Mouse (Mus musculus): ENCODE data around the gene Tdo2.

Gene Tdo2

DNA sequence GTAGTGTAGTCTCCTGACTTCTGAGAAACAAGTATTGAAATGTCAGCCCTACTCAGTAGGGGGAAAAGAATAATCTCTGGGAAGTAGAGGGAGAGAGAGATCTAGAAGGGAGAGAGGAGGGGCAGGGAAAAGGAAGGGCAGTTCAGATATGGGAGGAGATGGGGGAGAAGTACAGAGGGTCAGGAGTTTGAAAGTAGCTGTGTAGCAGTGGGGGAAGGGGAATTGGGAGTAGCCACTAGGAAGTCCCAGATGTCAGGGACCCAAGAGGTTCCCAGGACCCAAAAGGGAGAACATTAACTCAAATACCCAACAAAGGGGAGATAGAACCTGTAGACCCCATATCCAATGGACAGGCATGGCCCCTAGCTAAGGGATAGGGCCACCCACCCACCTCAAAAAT is at the start of gene Tdo2:
TSS of gene Tdo2 (minus strand) at position 101 of the 400 bp plus-strand sequence.
- no peak for DNase-seq (ENCODE audit: extremely low spot score)

DNA sequence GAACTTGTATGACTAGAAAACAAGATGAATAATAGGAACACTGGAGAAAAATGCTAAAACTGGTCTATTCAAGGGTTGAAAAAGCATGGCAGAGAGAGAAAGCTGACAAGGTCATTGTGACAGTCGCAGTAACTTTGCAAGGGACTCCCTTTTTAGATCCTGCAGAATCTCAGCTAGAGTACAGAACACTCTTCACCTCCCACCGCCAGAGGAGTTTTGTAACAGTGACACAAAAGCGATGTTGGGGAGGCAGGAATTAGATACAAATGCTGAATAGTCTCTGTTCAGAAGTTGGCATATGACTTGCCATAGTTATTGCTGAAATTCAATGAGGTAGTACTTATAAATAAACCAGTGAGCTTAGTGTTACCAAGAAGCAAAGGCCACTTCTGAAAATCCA is 47.1 kb upstream of the Tdo2 start:
- no peak for DNase-seq (ENCODE audit: extremely low spot score)

DNA sequence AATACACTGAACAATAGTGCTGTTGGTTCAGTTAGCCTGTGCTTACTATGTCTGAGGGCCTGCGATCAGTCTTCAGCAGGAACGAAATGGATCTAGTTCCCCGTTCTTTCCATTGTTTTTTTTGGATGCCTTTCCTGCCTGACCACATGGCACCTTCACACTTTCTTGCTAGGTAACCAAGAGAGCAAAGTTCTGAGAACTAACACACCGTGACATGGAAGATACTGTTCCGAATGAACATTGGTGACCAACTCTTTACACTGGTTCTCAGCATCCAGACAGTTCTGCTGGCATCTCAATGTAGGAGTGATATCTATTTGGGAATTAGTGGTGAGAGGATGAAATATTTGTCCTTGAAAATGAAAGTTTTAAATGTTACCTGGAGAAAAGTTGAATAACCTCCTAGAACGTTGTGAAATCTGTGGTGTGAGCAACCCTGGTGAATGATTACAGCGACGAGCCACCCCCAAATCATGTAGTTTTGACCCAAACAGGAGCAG is 46.5 kb upstream of the Tdo2 start:
- no peak for DNase-seq (ENCODE audit: extremely low spot score)

DNA sequence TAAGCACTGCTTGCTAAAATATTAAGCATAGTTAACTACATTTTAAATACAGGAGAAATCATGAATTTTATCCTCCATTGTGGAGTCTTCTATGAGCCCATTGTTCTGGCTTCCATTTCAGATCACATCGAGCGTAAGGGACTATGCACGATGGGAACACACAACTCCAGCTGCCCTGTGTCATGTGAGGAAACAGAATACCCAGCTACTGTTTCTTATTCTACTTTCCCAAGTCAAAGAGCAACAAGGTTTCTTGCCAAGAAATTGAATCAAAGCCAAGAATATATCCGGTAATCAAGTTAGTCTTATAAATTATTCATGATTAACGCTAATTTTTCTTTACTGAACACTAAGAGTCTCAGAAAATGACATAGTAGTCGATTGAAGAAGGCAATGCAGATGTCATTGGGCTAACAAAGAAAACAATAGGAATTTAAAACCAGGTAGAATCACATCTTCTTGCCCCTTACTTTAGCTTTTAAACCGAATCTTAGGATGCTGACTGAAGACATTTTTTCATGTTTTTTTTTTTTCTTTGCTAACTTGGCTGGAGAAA is 38.2 kb upstream of the Tdo2 start:
- no peak for DNase-seq (ENCODE audit: extremely low spot score)

DNA sequence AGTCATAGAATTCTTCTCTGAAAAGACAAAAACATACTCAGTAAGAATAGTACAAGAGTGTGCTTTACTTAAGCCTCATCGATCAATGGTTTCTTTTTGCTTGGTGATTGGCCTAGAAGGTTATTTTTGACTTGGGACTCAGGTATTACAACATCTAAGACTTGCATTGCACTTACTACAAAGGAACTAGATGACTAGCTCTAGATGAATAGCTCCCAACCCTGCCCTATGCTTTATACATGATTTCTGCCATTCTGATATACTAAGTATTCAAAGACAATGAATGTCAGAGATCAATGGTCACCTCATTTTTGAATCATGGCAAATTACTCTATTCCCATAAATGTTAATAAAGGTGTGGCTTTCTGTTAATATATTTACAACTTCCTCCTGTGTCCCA is 31.0 kb upstream of the Tdo2 start:
- DNase-seq (ENCODE audit: extremely low spot score), result no peak

DNA sequence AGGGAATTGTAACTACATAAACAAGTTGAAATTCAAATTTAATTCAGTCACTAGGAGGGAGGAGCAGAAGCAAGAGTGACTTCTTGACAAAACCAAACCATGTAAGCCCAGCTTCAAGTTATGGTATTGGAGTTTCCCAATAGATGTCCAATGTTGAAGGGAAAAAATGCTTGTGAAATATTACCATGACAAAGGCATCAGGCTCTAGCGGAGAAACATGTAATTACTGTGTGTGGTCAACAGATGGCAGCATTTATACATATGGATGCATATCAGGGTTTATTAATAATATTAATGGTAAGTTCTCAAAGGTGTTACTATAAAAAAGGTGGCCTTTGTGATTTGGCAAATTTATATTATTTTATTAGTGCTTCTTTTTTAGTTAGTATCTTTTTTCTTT is 20.0 kb upstream of the Tdo2 start:
- peak; percentile 34 for DNase-seq (ENCODE audit: extremely low spot score)

DNA sequence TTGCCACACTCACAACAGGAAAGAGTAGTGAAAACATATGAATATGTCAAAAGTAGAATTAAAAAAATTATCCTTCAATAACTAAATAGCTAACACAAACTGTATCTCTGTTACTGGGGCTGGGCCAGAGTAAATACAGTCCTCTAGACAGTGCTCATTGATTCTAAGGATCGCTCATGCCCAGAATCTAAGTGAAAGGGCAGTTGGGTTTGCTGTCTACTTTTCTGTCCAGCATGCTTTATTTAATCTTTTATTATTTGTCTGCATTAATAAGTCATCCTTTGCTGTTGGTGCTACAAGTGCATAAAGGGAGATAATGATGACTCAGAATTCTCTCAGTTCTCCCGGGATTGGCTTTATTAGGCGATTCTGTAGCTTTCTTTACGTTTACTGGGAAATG is 19.4 kb upstream of the Tdo2 start:
- no peak for DNase-seq (ENCODE audit: extremely low spot score)

DNA sequence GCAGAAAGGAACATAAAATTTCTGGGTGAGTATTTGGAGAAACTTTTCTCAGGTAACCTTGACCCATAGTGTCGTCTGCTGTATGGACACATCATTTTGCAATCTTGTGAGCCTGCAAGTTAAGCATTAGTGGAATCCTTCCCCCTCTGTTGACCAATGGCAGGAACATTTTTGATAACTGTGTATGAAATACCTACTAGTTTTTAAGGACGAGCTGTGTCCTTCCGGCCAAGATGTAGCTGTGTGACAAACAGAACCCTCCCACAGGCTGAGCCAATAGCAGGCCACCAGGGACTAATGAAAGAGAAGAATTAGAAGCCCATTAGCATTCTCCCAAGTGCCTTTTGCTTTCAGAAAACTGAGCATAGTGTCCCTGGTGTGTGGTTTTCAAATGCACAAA is 14.5 kb upstream of the Tdo2 start:
- no peak for DNase-seq (ENCODE audit: extremely low spot score)

DNA sequence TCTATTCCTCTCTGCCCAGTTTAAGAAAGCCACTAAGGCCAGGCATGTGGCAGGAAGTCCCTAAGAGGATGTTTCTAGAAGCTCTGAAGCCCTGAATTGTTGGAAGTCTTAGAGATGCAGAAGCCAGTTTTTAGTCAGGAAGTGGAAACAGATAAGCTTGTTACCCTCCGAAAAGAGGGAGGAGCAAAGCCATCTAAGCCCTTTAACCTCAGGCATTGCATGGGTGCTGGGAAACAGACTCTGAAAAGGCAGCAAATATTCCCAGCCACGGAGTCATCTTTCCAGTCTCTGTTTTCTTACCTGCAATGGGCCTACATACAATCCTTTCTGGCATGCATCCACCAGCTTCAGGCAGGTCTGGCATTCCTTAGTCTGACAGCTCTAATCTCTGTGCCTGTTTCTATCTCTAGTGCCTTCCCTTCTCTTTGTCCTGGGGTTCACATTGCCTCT is 13.7 kb upstream of the Tdo2 start:
- no peak for DNase-seq (ENCODE audit: extremely low spot score)

DNA sequence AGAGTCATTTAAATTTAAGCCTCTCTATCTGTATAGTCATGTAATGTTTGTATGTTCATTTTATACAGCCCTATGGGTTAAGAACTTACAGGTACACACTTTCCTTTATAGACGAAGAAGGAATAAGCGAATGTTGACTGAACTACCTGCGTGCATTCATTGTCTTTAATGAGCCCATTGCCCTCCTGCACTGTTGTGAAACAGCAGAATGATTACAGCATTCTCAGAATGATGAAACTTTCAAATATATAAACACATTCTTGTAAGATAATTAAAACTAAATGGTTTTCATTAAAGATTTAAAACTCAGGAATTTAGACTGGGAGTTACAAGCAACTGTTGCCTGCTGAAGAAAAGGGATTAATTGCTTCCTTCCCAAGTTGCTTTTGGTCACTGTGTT is 11.6 kb upstream of the Tdo2 start:
- no peak for DNase-seq (ENCODE audit: extremely low spot score)

DNA sequence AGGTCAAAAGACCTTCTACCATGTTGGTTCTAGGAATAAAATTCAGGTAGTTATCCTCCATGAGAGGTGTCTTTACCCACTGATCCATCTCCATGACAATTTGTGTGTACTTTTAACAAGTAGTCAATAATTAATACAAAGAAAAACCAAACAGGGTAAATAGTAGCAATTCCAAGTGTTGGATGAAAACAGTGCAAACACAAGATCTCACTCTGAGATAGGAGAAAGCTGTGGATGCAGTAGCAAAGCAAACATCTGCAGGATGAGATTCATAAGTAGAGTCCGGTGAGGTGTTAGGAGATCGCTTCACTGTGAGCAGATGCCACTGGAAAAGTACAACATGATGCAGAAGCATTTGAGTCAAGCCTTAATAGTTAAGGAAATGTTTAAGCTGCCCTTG is 10.1 kb upstream of the Tdo2 start:
- no peak for DNase-seq (ENCODE audit: extremely low spot score)

DNA sequence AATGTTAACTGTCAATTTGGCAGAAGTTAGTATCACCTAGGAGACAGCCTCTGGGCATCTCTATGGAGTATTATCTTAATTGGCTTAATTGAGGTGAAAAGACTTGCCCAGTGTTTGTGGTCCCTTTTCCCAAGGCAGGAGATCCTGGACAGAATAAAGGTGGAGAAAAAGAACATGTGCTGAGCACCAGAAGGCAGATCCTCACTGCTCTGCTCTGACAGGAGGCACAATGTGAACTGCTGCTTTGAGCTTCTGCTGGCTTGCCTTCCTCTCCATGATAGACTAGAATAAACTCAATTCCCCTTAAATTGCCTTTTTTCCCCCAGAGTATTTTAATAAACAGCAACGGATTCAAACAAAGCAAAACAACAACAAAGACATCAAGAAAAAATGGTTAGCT is 9.1 kb upstream of the Tdo2 start:
- DNase-seq (ENCODE audit: extremely low spot score), result no peak

DNA sequence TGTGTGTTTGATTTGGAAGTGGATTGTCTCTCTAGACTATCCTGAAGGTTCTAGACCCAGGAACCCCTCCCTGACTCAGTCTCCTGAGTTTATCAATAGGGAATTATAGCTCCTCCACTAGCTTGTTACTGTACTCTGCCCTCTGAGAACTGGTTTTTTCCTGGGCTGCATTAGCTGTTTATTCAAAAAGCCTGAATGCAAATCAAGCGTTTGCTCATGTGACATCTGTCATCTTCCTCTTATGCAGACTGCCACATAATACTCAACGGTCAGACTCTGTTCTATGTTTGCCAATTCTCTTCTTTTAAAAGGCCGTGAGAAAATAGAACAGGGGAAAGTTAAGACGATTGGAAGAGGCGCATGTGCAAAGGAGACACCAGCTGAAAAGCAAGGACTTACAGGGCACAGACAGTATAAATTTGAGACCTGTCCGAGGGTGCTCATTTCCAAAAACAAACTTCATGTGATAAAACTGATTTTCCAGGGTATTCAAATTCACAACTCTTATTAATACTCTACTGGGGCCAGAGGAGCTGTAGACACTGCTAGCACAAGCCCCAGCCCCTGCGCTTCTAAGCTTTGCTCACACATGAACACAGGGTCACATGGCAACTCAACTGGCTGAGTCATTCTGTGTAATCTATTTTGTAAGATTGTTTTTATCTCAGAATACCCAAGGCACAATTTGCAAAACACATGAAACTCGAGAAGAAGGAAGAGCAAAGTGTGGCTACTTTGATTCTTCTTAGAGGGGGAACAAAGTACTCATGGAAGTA is 7.3 kb upstream of the Tdo2 start:
- DNase-seq (ENCODE audit: extremely low spot score), result no peak

DNA sequence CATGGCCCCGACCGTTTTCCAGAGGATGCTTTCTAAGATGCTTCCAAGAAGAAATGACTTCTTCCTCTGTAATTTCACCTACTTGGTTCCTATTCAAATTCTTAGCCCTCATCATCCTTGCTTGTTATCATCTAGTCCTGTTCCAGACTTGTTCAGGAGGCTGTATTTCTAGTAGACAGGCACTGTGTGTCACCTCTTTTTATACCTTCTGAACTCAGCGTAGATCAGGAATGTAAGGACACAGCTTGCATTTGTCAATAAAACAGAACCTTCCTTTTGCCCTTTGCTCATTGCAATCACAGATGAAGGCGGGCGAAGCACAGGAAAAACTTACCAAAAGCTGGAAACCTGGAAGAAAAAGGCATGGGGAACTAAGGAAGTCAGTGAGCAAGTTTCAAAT is 6.0 kb upstream of the Tdo2 start, which contains the start of gene Asic5:
TSS of gene Asic5 (plus strand) at position 301 of the 400 bp plus-strand sequence.
- DNase-seq (ENCODE audit: extremely low spot score), result no peak

DNA sequence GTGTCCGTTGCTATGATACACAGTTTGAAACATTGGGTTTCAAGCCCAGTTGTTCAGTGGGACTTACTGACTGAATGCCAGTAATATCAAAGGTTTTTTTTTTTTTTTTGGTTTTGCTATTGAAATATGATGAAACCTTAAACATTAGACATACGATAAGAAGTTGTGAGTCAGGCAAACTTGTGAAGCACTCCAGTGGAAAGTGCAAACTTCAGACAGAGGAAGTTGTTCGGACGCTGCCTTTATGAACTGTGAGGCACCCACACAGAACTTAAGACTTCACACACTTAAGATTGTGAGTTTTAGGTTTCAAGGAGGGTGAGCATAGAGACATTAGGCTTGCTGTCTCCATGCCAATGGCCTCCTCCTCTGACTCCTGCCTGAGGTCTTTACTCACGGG is 5.6 kb upstream of the Tdo2 start:
- DNase-seq (ENCODE audit: extremely low spot score), result no peak

DNA sequence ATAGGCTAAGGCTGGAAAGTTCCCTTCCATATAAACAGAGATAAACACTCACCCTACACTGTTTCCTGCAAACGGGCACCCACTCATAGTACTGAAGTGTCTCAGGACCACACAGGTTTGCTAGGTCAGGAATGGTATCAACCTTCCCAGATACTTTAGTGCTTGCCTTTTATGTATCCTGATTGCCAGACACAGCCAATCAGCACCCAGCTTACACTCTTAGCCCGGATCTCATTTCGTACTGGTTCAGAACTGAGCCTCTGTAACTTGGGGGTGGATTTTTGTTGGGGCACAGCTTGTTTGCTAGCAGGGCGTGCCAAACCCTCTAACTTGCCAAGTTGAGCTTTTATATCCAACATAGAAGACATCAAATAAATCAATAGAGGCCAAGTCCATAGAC is 395 bp downstream of the Tdo2 start:
- no peak for DNase-seq (ENCODE audit: extremely low spot score)

DNA sequence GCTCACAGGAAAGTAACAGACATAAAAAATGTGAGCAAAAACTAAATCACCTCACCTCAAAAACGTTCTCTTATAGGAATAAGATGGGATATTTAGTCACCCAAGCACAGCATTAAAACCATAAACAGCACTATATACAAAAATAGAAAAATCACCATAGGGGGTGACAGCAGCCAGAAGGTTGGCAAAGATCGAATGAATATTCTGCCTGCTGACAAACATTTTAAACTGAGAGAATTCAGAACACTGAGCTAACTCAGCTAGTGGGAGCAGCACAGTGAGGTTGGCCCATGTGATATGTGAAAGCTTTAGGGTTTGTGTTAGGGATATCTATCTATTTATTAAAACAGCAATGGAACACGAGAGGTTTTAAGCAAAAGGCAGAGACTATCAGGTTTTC is 11.4 kb downstream of the Tdo2 start:
- no peak for DNase-seq (ENCODE audit: extremely low spot score)

DNA sequence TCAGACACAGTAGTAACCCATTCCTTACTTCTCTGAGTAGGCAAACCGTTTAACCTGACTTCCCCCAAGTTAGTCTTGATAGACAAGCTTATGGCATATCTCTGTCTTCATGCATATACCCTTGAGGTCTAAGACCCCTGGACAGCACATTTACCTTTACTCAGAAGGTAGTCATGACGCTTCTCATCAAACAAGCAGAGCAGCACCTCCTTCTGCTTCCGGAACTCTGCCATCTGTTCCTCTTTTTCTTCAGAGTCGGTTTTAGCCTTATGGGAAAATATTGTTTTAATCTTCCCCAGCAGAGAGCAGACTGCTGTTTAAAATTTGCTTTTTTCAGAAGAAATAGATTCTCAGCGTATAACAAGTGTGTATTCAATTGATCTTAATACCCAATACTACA is 12.2 kb downstream of the Tdo2 start:
- DNase-seq (ENCODE audit: extremely low spot score), result no peak

DNA sequence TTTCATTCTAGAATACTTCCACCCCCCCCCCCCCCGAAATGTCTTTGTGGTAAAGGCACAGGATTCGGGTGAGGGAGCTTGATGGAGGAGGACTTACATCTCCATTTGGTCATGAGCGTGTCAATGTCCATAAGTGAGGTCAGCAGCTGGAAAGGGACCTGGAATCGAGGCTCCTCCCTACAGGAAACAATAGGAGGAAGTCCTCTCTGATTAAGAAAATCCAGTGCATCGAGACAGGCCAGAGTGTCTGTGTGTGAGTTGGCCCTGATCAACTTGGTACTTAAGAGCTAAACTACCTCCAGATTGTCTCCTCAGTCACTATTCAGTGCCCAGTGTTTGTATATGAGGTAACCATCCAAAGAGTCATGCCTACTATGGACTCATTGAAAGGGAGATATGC is 14.7 kb downstream of the Tdo2 start:
- DNase-seq (ENCODE audit: extremely low spot score), result no peak

DNA sequence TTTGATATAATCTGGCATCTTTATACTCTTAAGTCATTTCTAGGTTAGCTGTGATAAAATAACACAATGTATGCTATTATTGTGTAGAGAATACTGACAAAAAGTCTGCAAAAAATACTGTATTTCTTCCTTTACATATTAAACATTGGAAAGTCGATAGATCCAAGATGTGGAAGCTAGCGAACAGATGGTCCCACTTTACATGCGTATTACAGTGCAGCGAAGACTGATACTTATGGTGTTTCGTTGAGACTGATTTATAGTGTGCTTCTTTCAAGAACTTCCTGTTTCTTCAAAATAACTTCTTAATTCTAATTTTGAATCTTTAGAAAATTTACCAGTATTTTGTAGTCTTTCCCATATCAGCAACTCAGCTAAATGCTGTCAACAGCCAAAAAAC is 18.5 kb downstream of the Tdo2 start:
- DNase-seq (ENCODE audit: extremely low spot score), result no peak

DNA sequence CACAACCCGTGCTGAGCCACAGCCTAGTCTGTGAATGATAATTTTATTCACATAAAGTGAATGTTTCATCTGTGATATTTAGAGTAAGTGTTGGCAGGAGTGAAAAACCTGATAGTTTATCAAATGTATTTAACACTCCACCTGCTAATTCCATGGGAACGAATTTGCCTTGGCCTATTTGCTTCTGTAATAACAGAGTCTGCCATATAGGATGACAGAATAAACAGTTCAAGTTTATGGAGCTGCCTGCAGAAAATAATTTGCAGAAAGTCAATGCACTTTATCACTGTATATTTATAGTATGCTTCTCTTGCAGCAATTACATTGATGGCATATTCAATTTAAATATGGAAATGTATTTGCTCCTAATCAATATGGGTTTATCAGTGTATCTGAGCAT is 24.2 kb downstream of the Tdo2 start:
- no peak for DNase-seq (ENCODE audit: extremely low spot score)

DNA sequence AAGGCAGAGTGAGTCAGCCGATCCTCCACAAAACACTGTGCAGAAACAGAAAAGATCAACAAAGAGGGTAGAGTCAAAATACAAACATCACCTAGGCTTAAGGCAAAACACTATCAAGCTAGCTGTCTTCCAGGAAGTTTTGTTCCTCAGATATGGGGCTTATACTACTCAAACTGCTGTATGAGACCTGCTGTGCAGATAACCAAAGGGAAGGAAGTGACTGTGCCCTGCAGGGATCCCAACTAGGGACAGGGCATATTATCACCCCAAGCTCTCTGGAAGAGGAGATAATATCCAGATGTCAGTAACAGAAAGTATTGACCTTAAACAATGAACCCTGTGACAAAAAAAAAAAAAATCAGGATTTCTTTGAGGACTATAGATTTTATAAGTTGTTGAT is 27.0 kb downstream of the Tdo2 start:
- no peak for DNase-seq (ENCODE audit: extremely low spot score)

DNA sequence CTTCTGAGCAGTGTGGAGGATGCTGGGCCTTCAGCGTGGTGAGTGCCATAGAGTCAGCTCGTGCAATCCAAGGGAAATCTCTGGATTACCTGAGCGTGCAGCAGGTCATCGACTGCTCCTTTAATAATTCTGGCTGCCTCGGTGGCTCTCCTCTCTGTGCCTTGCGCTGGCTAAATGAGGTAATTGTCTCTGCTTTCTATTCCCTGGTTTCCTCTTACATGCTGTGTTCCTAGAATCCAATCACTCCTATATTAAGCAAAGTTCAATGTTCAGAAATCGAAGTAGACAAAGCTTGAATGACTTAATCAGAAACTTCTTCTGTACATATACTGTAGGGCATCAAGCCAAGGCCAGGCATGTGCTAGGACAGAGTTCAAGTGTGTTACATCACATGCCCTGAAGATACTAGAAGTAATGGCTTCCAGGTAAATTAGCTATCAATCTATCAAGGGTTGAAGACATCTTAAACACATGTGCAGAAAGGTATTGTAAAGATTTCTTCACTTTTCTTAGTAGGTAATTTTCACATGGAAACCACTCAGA is 31.1 kb downstream of the Tdo2 start:
- DNase-seq (ENCODE audit: extremely low spot score), result no peak
